Mouse (Mus musculus): ENCODE measurements around the gene Cyp2s1.

DNA sequence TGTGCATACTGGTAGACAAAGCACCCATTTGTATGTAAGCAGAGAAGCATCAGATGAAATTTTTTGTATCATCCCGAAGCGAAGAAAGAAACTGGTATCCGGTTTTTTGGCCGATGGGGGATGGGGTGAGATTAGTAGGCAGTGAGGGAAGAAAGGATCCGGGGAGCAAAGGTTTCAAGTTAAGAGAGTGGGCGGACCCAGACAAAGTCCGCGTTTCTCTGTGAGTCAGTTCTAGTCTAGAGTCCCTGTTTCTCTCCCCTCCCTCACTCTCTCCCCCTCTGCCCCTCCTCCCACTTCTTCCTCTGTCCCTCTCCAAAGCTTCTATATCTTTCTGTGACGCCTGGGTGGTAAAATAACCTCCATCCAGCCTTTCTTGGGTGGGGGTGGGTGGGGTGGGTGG lies 8.3 kb upstream of the Cyp2s1 start:
- TF ChIP-seq CTCF (IDR thresholded peaks at IDR 0.05; ENCODE audit: extremely low read depth, insufficient read depth, low read length) (no peak), POLR2A (IDR thresholded peaks at IDR 0.05; ENCODE audit: extremely low read depth, insufficient read depth, low read length) (no peak)

Data from cortical plate, adult 2 months (tissue).